Mouse (Mus musculus) MN1 (cell line): Measurements from ENCODE around the gene Hnf1b.

Experiments used
- DNase-seq: peaks from one replicate; pipeline ENCODE4 v3.0.0-alpha.2; 2016; ENCODE audit warnings: low spot score

The Hnf1b gene

DNA sequence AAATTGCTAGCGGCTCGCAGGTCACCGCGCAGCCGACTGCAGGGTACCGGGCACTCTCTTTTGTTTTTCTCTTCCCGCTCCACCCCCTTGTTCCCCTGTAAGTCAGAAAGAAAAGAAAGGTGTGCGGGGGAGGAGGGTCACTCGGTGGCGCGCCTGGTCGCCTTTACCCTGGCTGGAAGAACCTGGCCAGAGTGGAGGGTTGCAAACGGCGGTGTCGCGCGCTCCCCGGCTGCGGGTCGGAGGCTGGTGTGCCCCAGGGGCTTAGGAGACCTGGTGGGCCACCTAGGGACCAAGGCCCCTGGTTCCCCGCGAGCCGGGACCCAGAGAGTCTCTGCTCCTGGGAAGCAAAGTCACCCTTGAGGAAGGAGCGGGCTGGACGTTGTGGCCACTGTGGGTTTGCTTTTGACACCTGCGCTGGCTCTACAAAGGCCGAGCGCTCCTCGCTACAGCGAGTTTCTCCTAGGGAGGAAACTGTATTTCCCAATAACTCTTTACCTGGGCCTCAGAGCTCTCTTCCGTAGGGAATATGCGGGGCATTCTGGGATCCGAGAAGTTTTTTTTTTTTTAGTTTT is 3.4 kb downstream of the Hnf1b start:
- no peak for DNase-seq

- no peak for DNase-seq
Measured at GRCm38 (mm10) chr11:83854091-83854490, 4.2 kb downstream of the Hnf1b start.

- DNase-seq, result no peak
Measured at GRCm38 (mm10) chr11:83854707-83855106, 4.8 kb downstream of the Hnf1b start.

DNA sequence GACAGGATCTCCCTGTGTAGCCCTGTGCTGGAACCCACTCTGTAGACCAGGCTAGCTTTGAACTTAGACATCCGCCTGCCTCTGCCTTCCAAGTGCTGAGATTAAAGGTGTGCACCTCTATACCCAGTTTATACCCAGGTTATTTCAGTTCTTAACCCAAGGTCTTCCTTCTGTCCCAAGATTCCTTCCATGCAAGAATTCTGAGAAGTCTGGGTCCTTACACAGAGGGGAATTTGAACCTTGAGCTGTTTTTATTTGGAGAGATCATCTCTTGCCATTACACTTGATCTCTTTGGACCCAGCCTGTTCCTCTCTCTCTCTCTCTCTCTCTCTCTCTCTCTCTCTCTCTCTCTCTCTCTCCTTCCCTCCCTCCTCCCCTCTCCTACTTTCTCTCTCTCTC is 7.4 kb downstream of the Hnf1b start:
- DNase-seq, result no peak

- no peak for DNase-seq
Measured at GRCm38 (mm10) chr11:83865286-83865685, 15.4 kb downstream of the Hnf1b start.

DNA sequence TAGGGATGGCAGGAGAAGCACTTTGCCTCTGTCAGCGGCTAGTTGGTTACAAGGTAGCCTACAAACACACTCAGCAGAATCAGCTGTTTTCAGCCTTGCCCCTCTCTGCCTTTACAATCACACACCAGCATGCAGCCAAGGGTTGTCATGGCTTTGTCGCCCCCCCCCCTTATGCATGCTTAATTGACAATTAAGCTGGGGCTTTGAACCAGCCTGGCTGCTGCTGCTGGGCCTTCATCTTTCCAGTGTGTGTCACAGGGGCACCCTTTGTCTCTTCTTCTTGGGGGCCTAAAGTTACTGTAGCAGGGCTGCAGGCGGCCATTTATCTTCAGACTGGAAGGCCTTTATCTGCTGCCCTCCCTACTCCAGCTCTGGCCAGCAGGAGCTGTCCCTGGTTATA is 17.7 kb downstream of the Hnf1b start:
- no peak for DNase-seq

DNA sequence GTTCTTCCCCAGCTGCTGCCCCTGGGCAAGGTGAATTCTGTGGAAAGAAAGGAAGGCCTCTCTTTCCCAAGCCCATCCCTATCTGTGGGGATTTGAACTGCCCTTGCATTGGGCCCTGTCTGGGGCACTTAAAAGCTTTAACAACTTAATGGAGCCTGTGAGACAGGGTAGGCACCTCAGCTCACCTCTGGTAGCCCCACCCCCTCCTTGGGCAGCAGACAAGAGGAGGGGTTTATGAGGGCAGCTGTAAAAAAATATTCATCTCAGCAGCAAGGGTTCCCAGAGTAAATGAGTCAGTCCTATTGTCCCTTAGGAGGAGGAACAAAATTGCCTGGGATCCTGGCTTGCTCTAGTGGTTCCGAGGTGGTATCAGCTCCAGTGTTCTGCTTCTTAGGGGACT is 19.3 kb downstream of the Hnf1b start:
- no peak for DNase-seq

DNA sequence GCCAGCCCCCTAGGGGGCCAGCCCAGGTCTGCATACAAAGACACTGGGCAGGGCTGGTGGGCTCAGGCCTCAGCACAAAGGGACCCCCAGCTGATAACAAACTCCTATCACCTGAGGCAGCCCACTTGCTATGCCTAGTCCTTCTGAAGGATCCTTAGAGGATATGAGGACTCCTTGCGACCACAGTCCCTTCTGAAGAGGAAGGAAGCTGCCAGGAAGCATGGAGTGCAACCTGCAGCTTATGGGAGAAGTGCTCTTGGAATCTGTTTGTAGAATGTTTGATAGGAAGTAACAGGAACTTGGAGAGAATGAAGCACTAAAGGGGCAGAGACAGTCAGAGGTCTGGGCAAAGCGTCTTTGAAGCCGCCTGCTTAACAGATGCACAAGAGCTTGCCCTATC is 19.8 kb downstream of the Hnf1b start:
- no peak for DNase-seq

GRCm38 (mm10) chr11:83871780-83872554 is 22.1 kb downstream of the Hnf1b start:
- no peak for DNase-seq

DNA sequence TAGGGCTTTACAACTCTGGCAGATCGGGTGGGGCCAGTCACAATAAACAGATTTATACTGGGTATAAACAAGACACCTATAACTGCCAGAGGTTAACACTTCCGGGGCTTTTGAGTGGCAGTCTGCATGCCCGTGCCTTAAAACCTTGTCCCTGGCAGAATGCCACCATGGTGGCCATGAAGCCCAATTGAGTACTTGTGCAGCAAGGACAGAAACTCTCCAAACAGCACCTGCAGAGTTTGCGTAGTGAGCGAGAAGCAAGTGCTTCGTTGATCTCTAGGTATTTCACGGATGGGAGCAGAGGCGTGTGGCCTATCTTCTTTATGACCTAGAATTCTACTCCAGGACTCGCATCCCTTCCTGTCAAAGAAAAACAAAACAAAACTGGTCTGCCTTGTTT is 23.6 kb downstream of the Hnf1b start:
- no peak for DNase-seq

DNA sequence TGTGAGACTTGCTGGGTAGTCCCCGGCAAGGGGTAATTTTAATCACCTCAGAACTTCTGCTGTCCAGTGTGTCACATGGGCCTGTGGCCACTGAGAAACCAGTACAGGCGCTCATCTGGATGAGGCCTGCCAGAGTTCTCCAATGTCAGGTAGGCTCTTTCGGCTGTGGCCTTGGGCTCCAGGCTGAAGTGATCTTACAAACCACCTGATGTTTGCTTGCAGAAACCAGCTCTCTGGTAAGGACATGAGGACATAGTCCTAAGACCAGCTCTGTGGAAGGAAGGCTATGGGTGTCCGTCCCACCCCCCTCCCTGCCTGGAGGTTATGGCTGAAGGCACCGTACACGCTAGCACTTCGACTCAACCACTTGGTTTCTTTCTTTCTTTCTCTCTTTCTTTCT is 26.8 kb downstream of the Hnf1b start:
- DNase-seq, result no peak

- no peak for DNase-seq
Measured at GRCm38 (mm10) chr11:83877765-83878164, 27.9 kb downstream of the Hnf1b start.

DNA sequence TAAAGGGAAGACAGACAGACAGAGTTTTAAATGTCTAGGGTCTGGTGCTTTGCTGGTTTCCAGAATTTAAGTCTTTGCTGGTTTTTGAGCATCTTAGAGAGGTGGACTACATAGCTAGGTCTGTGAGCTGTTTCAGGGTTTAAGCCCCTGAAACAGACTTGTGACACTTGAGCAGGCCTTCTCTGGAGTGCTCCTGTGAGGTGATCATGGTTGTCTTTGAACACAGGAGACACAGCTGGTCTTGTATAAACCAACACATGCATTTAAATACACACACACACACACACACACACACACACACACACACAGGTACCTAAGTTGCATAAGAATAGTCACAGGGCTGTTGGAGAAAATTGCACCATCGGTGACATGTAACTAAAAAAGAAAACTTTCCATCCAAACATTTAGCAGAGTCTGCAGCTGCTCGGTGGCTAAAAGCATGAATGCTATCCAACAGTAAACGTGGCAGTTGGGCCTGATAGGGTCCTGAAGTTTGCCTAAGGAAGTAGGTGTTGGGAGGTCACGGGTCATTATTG is 28.6 kb downstream of the Hnf1b start:
- DNase-seq, result no peak

DNA sequence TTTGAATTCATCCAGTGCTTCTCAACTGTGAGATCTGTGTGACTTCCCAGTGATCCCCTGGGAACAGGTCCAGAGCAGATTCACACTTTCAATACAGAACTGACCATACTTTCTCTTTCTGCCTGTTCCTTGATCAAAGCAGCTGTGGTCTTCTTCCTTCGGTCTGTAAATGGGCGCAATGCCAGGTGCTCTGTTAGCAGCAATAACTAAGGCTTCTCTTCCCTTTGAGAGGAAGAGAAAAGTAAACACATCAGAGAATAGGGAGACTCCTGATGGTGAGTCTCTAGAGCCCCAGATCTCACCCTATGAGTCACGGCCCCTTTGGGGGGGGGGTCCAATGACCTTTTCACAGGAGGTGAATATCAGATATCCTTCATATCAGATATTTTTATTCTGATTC is 29.3 kb downstream of the Hnf1b start:
- DNase-seq, result peak; percentile 8

GRCm38 (mm10) chr11:83881438-83881837 is 31.6 kb downstream of the Hnf1b start:
- DNase-seq, result no peak

DNA sequence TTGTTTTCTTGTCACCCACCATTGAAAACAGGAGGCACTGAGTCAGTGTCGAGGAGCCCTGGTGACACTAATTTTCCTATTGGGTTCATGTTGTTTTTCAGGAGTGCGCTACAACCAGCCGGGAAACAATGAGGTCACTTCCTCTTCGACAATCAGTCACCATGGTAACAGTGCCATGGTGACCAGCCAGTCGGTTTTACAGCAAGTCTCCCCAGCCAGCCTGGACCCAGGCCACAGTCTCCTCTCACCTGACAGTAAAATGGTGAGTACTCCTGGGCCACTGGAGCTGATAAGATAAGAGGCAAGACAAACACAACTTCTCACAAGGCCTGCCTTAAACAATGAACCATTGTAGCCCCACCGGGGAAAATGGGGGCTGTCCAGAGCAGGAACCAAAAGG is 32.7 kb downstream of the Hnf1b start:
- peak; percentile 40 for DNase-seq

DNA sequence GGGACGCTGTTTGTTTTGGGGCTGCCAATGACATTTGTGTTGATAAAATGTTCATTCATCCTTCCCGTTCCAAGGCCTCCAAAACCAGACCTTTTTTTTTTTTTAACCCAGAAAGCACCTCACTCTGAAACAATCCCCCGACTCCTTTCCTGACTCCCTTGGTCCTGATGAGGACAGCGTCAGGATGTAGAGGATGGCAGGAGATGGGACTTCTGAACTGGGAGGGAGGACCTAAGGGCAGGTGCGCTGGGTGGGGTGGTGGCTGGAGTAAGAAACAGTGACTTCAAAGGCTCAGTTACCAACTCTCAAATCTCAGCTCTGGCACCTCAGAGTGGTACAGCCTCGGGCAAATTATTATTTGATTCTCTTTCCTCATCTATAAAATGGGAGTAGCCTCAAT is 33.2 kb downstream of the Hnf1b start:
- no peak for DNase-seq

- no peak for DNase-seq
Measured at GRCm38 (mm10) chr11:83883812-83884211, 33.9 kb downstream of the Hnf1b start.

GRCm38 (mm10) chr11:83885175-83885574 is 35.3 kb downstream of the Hnf1b start:
- no peak for DNase-seq

DNA sequence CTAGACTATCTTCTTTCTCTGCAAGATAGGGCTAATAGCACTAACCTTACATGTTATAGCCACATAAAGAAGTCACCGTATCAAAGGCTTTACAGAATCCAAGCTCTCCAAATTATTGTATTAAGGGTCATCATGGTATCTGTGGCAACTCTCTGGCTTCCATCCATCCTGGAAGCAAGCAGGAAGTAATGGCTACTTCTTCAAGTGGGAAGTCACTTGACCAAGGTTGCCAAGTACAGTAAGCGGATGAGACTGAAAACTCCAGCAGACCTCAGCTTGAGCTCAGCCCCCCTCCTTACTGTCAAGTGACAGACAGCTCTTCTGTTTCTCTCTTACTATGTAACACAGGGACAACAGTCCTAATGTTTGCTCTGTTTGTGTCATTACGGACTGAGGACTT is 36.9 kb downstream of the Hnf1b start:
- DNase-seq, result no peak

DNA sequence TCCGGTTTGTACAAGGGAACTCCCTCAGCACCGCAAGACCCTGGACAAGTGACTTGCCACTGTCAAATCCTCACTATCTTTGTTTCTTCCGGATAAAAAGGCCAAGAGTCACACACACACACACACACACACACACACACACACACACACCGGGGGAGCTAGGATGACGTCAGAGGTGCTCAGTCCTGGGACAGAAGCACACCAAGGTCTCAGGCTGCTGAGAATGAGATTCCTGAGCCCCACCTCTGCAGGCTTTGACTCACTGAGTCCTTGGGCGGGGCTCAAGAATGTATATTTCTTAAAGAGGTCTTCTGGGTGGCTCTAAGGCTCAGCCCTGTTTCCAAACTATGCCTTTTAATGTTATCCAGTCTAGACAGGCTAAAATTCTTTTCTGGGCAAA is 41.5 kb downstream of the Hnf1b start:
- no peak for DNase-seq

- DNase-seq, result no peak
Measured at GRCm38 (mm10) chr11:83893325-83893724, 43.5 kb downstream of the Hnf1b start.
